Mouse (Mus musculus) urinary bladder, postnatal 36 days (tissue): Measurements from ENCODE around the gene Olfr12.

ENCODE experiments used
- DNase-seq, 2 experiments: peaks; one replicate each; pipeline ENCODE4 v3.0.0; 2022; ENCODE audit warnings: low spot score in 2 of 2, mixed read lengths in 1 of 2

Olfr12 gene

DNA sequence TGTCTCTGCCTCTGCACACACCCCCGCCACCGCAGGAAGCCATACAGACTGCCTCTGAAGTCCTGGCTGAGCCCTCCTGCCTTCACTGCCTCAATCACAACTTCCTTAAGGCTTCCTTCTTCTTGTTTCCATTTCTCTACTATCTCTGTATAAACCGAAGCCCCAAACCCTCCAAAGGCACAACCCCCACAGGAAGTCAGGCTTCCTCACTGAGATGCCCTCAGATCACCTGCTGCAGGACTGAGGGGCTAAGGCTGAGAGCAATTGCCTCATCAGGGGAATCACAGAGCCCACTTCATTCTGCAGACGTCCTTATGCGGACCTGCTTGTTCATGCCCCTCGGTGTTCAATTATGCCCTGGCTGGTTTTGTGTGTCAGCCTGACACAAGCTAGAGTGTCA is 22.8 kb downstream of the Olfr12 start:
- no peak for DNase-seq

- DNase-seq: peak; percentile 81 to 89
Measured at GRCm38 (mm10) chr1:92641514-92642272, 24.1 kb downstream of the Olfr12 start, which contains the start of gene Cops9. Gene Cops9 (minus strand): TSS chr1:92641985.

DNA sequence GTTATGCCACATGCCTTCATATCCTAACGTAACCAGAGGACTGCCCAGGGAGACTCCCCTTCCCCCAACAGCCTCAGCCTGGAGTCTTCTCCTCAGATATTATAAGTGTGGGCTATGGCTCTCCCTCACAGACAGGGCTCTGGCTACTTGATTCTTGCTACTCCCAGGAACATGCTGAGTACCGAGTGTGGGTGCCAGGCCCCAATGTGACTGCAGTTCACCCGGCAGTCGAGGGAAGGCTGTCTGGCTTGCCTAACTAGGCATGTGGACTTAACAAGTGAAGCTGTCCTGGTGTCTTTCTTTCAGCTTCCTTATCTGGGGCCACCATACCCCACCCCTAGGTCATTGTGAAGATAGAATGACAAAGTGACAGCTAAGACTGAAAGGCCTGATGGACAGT is 26.1 kb downstream of the Olfr12 start:
- DNase-seq: no peak

DNA sequence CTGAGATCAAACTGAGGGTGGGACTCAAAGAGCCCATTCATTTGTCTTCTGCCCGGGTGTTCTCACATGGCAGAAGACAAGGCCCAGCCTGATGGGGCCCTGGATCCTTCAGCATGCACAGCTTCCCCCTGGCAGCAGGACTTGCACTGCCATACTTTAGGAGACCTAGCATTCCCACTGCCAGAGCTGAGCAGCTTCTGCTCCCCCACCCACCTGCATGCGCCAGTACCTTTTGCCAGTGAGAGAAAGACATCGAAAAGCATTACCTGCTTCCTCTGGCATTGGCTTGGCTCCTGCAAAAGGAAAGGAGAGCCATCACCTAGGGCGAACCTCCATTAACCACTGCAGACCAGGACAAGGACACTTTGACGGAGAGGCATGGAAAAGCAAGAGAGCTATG is 27.3 kb downstream of the Olfr12 start:
- DNase-seq: no peak

- no peak for DNase-seq
Measured at GRCm38 (mm10) chr1:92646111-92646510, 28.5 kb downstream of the Olfr12 start.

DNA sequence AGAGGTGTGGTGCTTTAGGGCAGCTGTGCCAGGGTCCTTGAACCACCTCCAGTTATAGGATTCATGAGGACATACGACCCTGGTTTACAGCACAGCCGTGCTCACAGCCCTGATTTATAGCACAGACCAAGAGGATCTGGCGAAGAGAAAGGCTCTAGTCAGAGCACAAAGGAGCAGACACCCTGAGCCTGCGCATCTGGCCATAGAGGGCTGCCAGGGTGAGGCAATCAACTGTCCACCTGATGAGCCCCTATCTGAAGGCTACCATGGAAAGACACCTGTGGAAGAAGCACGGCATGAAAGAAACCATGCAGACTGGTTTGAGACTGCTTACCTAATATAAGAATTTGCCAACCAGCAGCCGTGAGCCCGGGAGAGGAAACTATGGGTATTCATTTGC is 29.0 kb downstream of the Olfr12 start:
- DNase-seq: no peak

GRCm38 (mm10) chr1:92647026-92647425 is 29.4 kb downstream of the Olfr12 start:
- no peak for DNase-seq

DNA sequence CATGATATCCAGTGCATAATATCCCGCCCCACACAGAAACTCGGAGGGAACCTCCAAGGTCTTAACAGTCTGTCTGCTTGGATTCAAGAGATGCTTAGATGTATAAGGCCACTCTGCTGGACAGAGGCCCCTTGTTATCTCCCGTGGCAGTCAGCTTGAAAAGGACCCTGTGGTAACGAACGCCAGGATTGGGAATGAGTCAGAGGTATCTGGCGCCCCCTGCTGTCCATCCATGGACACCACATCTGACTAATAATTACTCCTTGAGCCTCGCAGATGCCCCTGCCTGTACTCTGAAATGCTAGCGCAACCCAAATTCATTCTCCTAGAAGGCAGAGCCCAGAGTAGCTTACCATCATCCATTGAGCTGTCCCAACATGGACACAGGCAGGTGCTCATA is 30.2 kb downstream of the Olfr12 start:
- DNase-seq: peak; percentile 43 to 62

DNA sequence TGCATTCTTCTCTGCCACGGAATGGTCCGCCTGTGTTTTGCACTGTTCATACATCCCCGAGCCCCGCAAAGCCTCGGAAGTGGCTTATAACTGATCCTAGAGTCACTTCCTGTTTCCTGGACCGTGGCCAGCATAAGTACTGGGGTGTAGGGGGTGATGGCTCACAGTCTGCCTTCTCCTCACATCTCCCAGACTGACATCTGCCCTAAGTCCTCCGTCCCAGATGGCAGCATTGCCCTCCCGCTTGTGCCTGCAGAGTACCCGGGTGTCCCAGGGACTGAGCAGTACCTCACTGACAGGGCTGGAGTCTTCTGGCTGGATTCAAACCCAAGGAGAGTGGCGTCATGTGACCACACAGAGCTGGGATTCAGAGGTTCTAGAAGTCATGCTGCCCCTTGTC is 30.6 kb downstream of the Olfr12 start:
- DNase-seq: no peak

DNA sequence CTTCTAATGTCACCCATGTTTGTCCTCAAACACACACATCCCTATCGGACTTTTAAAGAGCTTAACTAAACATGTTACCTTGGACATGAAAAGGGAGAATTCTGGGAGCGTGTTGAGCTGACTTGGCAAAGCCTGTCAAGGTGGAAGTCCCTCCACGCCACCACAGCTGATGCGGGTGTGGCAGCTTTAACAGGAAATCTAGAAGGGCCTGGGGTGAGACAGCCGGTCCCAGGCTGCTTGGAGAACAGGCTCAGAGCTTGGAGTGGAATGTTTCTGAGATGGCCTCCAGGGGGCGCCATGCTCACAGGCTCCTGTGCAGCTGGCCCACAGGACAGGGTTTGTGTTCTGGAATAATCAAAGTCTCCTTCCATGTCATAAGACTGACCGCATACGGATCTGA is 31.1 kb downstream of the Olfr12 start, which contains the start of gene Otos:
Otos (minus strand) TSS at position 169 of the 400 bp plus-strand sequence.
- DNase-seq: peak; percentile 36 to 42

- DNase-seq: no peak
Measured at GRCm38 (mm10) chr1:92651467-92651866, 33.9 kb downstream of the Olfr12 start.

DNA sequence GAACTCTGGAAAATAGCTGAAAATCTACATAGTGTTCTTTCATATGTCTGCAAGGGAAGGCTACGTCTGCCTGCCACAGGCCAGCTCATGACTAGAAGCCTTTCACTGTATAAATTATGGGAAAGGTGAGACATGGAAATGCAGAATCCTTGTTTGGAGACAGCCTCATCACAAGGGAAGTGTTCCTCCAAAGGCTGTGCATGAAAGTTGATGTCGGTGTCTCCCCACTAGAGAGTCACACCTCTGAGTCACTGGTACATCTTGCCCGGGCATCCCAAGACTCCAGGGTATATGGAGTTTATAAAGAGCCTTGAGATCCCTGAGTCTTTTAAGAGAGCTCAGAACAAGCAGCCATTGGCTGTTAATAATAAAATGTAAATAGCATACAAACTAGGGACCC is 35.6 kb downstream of the Olfr12 start:
- no peak for DNase-seq

GRCm38 (mm10) chr1:92654676-92655075 is 37.1 kb downstream of the Olfr12 start:
- no peak for DNase-seq

GRCm38 (mm10) chr1:92657025-92657820 is 39.6 kb downstream of the Olfr12 start:
- no peak for DNase-seq

DNA sequence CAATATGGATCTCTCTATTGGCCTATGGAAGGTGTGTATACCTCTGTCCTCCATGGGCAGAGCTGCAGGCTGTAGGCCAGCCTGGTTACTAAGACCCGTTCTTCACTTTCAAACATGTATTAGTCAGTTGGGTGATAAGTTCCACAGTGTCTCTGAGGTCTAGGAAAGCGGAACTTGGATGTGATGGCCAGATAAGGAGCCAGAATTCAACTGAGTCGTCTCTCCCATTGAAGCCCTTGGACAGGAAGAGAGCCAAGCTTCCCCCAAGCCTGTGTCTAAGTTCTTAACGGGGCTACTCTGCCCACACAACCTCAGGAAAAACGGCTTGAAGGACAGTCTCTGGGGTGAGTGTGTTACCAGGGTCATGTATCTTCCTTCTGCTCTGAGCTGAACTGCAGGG is 41.8 kb downstream of the Olfr12 start:
- DNase-seq: no peak

DNA sequence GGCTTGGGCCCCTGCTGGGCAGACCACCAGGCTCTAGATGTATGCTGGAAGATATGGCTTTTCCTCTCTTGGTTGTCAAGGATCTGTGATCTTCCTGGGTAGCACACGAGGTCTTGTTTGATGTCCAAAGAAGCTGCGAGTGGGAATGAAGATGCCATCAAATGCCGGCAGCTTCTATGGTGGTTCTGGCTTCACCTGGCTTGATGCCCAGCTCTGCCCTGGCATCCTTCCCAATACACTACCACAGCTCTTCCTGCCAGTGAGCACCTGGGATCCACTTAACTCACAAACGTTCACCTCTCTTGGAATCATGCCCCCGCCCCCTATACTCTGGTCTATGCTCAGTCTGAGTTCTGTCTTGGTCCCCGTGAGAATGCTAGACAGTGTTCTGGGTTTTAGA is 49.5 kb downstream of the Olfr12 start:
- DNase-seq: no peak

DNA sequence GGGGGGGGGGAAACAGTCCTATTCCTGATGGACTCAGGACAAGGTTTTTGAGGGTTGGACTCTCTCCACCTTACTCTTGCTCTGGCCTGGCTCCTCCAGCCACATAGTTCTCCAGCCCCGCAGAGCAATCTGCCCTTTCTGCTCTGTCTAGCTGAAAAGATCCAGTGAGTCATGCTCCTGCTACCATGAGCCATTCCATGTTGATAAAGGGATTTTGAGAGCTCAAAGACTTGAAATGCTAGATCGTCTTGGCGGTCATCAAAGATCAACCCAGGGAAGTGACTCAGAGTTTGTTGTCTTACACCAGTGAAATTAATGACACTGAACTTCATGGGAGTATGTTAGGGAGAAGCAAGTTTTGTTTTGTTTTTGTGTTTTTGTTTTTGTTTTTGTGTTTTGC is 51.8 kb downstream of the Olfr12 start:
- DNase-seq: no peak

GRCm38 (mm10) chr1:92671326-92671725 is 53.7 kb downstream of the Olfr12 start:
- no peak for DNase-seq
